Mouse (Mus musculus): ENCODE data around the gene Cd28.
A peak's percentile ranks its signal among the peaks of the same experiment; 100 is the strongest.

Cd28 gene

DNA sequence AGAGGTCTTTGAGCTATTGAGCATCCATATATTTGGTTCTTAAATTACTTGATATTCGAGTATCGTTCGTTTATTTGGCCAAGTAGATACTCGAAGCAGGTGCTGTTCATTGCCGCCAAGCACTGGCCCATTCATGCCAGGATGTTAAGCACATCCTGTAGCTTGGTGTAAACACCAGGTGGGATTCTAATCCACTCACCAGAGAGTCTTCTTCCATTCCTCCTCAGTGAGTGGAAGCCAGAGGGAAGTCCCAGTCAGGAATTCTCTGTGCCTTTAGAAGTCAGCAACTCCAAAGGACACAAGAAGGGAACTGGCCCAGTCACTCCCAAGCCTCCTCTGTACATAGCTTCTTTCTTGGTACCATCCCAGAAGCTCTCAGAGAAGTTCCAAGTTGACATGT is at the start of gene Cd28:
Gene Cd28, plus strand, starts transcription at position 234 of the 400 bp plus-strand sequence.
- no peak for DNase-seq (ENCODE audit: low spot score in 2 of 2)

DNA sequence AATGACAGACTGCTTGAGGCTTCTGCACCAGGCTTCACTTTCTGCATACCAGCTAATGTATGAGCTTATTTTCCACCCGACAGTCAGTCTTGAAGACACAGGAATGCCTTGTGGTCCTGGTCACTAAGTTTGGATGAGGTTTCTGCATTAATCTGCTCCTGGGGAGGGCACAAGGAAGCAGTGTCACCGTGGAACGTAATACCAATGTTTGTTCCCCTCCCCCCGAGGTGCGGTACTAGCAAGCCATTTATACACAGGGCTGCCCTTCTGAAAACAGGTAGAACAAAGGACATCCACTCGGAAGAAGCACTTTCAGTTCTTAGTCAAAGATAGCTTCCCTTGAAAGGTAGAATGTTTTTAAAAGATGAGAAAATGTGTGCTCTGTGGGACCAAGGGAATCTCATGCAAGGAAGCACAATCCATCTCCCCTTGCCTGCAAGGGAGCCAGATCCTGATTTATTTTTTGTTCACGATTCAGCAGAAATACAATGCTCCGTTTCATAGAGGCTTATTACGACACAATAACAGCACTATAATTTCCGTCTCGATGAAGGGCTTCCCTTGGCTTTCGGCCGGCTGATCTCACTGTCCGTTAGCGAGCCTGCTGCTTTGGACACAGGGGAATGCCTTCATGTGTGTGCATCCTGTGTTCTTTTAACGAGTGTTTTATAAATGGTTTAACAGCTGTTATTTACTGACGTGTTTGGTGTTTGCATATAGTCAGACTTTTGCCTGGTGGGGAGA is 48.6 kb upstream of the Cd28 start:
- DNase-seq (ENCODE audit: low spot score in 2 of 2) = peak in 1 of 2 experiments; percentile 24

DNA sequence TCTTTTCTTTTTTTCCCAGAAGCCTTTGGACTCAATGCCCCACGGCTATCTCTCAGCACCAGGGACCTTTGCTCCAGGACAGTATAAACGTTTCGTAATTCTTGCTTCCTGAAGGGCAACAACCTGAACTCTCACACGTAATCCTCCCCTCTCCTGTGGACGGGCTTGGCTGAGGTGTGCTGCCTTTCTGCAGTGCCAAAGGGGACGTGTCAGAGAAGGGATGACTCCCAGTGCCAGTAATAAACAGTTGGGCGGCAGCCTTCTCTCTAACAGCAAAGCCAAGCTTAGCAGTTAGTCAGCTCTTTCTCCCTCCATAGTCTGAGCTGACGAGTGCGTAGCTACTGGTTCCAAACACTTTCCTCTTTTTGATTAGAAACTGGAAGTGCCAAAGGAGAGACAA is 47.6 kb upstream of the Cd28 start:
- DNase-seq (ENCODE audit: low spot score in 2 of 2) = peak; percentile 11 to 16

- DNase-seq (ENCODE audit: low spot score in 2 of 2) = no peak
Observed at GRCm38 (mm10) chr1:60669664-60670063, 46.9 kb upstream of the Cd28 start.

- no peak for DNase-seq (ENCODE audit: low spot score in 2 of 2)
Observed at GRCm38 (mm10) chr1:60670172-60670571, 46.4 kb upstream of the Cd28 start.

DNA sequence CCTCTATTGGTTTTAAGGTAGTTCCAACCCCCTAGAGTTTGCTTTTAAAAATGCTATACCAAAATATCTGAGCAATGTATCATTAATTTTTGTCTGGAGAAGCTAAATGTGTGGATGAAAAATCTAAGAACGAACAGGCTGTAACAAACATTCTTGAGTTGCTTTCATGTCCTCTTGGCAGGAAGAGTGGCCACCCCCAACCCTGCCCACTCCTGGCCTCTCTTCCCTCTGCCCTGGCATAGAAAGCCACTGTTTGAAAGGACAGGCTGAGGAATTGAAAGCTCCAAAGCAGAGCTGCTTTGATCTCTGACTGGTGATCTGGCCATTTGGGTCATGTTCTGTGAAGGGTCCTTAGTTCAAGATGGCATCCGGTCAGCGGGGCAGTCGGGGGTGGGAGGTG is 32.8 kb upstream of the Cd28 start:
- no peak for DNase-seq (ENCODE audit: low spot score in 2 of 2)

- DNase-seq (ENCODE audit: low spot score in 2 of 2) = no peak
Observed at GRCm38 (mm10) chr1:60696115-60696895, 20.3 kb upstream of the Cd28 start.

DNA sequence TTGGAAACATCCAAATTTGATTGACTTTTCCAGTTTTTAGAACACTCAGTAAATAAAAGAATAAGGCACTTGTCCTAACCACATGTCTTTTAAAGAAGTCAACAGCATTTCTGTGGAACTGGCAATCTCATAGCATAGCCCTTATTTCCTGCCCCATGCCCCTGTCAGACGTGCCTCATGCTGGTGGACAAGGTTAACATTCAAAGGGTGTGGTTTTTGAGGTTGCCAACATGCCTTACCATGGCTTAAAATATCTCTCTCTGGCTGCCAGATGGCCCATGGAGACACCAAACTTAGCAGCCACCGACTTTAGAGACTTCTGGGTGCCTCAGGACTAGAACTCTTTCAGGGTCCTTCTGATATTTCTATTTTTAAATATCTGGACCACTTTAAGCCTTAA is 14.0 kb upstream of the Cd28 start:
- DNase-seq (ENCODE audit: low spot score in 2 of 2) = no peak

GRCm38 (mm10) chr1:60713238-60713637 is 3.4 kb upstream of the Cd28 start:
- DNase-seq (ENCODE audit: low spot score in 2 of 2) = no peak

DNA sequence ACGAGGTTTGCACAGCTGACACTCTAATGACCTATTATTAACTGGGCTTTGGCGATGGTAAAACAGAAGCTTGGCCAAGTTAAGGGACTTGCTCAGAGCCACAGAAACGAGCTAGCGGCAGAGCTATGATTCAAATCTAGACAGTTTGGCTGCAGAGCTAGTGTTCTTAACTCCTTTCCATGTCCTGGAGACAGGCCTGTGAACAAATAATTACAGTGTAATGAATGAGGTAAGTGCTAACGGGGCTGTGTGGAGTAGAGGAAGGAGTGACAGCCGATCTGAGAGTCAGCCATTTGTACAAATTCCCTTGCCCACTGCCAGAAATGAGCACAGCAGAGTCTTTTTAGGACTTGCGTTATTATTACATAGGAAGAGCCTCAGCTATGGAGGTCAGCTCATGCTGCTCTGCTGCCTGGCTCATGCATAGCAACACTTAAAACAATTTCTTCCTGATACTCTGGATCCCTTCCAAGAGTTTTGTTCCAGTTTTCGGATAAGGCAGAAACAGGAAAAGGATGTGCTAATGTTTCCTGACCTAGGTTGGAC is 876 bp upstream of the Cd28 start:
- no peak for DNase-seq (ENCODE audit: low spot score in 2 of 2)

- no peak for DNase-seq (ENCODE audit: low spot score in 2 of 2)
Observed at GRCm38 (mm10) chr1:60718580-60718979, 2.0 kb downstream of the Cd28 start.

DNA sequence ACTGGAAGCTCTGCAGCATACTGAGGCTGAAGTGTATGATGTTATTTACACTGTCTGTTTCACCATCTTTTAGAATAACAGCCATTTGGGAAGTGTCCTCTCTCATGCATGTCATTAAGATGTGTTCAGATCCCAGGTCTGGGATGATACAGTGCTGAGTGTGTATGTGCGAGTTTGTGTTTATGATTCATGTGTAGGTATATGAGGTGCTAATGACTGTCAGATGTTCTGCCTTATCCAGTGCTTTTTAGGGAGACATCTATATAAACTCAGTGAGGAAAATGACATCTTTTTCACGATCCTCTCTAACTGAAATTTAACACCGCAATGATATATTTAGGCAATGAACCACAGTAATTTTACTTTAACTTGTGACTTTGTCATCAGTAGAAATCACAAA is 7.0 kb downstream of the Cd28 start:
- no peak for DNase-seq (ENCODE audit: low spot score in 2 of 2)

GRCm38 (mm10) chr1:60731940-60732339 is 15.3 kb downstream of the Cd28 start:
- no peak for DNase-seq (ENCODE audit: low spot score in 2 of 2)

DNA sequence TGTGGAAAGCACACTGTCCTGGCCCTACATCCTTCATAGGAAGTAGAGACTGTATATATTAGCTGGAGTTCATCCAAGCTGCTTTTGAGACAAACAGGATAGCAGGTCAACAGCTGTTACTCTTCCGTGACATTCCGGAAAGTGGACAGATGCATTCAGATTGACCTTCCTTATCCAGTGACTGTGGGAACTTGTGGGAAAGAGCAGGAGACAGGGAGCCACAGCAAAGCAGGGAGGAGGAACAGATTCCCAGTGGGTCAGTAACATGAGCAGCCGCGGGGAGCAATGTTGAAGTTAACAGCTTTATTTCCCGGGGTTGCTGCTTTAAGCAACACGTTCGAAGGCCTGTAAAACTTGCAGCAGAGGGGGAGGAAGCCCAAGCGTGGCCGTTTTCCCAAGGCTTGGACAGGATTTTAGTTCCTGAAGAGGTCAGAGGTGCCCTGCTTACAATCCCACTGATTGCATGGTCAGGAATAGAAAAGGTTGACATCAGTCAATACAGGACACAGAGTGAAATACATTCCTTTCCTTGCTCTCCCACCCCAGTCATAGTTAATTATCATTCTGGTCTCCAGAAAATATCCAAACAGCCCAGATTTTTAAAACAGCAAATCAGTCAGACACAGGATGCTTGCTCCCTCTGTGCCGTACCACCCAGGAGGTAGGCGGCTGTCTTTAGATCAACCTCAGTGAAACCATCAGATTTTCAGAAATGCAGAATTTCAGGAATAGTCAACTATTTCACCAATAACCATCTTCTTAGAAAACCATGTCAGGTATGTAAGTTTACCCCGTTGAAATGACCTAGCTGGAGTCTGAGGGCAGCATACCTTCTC is 18.7 kb downstream of the Cd28 start:
- DNase-seq (ENCODE audit: low spot score in 2 of 2) = no peak

- DNase-seq (ENCODE audit: low spot score in 2 of 2) = no peak
Observed at GRCm38 (mm10) chr1:60735908-60736280, 19.3 kb downstream of the Cd28 start.

DNA sequence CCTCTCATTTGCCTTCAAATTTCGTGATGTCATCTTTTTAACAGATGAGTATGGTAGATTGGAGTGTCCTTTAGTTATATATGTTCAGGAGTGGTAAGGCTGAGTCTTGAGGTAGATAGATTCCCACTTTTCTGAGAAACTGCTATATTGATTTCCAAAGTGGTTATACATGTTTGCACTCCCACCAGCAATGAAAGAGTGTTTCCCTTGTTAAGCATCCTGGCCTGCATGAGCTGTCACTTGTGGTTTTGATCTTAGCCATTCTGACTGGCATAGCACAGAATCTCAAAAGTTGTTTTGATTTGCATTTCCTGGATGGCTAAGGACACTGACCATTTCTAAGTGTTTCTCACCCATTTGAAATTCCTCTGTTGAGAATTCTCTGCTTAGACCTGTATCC is 27.7 kb downstream of the Cd28 start:
- no peak for DNase-seq (ENCODE audit: low spot score in 2 of 2)

GRCm38 (mm10) chr1:60745664-60746063 is 29.1 kb downstream of the Cd28 start:
- no peak for DNase-seq (ENCODE audit: low spot score in 2 of 2)

- DNase-seq (ENCODE audit: low spot score in 2 of 2) = no peak
Observed at GRCm38 (mm10) chr1:60746153-60746552, 29.6 kb downstream of the Cd28 start.

GRCm38 (mm10) chr1:60746856-60747255 is 30.3 kb downstream of the Cd28 start:
- DNase-seq (ENCODE audit: low spot score in 2 of 2) = no peak

GRCm38 (mm10) chr1:60748286-60748685 is 31.7 kb downstream of the Cd28 start:
- no peak for DNase-seq (ENCODE audit: low spot score in 2 of 2)

DNA sequence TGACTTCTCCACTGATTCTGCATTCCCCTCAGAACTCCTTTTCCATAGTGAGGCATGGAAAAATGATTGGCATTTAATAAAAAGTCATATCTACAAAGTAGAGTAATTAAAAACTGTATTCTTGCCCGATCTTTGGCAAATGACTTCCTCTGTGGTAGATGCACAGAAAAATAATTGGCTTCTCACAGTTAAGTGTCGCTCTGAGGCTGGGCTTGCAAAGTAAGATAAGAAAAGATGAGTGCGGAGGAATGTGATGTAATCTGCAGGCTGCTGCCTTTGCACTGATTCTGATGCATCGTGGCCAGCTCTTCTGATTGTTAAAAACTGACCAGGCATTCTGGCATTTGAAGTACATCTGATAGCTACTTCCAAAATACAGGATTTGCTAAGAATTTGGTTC is 32.3 kb downstream of the Cd28 start:
- DNase-seq (ENCODE audit: low spot score in 2 of 2) = no peak

DNA sequence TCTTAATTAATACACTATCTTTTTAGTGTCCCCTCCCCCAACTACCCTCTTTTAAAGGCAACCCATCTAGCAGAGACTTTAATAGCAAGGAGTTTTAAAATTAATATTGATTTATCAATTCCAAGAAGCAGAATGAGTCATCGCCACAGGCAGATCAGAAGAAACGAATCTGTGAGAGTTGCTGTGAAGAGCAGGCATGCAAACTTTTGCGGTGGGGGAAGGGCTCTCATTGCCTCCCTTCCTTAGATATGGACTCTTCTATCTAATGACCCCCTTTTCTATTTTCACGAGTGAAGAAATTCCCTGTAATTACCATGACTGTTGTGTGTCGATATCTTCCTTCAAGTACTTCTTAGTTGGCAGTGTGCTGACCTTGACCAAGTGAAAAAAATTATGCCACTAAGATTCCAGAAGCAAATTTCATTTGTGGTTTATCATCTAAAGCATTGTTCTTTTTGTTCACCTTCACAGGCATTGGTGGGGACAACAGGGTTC is 32.8 kb downstream of the Cd28 start:
- DNase-seq (ENCODE audit: low spot score in 2 of 2) = no peak
